Mouse (Mus musculus): ENCODE data around the gene Timm44. TPM values are rescaled to one million over a fixed set of nuclear protein-coding genes. Genes with fewer than 3 reads are reported as not detected.

Timm44 gene
- 75.1 to 81.2 TPM (median 77.5 TPM) in 4 replicates for total RNA-seq (2023; ENCODE audit: inconsistent age)

DNA sequence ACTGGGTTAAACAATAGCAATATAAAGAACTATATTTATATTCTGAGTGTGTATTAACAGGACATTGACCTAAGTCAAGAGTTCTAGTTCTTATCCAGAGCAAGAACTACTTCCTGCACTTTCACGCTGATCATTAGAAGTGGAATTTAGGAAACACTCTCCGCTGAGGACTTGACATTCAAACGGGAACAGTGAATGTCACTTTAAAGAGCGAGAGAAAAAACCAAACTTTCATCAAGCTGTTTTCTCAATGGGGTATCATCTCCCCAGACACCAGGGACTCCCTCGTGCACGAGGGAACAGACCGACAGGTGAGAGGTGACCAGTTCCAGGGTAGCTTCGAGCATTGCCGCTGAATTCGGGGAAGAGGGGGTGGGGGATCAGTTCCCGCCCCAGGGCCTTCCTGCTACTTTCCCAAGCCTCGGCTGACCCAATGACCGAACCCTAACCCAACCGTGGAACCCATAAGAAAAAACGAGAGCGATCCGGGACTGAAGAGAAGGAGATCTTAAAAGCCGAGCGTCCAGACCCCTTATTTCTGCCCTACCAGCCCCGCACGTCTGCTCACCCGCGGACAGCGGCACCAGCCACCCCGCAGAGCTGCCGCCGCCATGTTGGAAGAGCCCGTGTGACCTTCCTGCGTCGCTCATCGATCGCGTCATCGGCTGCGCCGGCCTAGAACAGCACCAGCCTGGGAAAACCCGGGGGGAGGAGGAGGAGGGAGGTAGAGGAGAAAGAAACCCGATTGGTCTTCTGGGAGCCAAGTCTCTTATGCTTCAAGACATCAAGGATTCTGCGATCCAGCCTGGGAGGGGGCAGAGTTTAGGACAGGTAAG lies at the start of gene Timm44:
Gene Timm44, minus strand, starts transcription at position 639 of the 836 bp plus-strand sequence.

DNA sequence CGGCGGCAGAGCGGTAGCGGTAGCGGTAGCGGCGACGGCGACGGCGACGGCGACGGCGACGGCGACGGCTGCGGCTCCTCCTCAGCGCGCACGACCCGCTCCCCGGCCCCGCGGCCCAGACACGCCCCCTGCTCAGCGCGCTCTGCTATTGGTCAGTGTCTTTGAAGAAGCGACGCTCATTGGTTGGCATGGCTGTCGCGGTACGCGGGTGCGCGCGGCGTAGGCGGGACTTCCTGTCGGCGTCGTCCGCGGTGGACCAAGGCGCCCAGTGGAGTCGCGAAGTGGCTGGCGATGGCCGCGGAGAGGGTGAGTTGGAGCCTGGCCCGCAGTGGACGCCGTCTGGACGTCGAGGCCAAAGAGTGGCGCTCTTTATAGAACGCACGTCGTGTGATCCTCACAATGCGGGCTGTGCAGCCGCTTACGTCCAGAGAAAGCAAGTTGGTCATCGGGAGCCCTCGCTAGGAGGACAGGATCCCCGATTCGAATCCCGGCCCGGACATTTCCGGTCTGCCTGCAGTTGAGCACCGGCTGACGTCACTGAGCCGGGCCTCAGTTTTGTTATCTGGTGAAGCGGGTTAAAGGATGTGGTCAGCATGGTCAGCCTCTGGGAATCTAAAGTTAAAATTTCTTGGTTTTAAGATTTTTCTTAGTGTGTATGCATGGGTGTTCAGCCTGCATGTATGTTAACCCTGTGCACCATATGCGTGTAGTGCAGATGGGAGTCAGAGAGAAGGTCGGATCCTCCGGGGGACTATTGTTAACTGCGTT lies 49.5 kb upstream of the Timm44 start, which contains the start of the genes Ccl25 and Elavl1:
Gene Ccl25, plus strand, starts transcription at position 228 of the 768 bp plus-strand sequence.
Gene Elavl1, minus strand, starts transcription at position 431 of the 768 bp plus-strand sequence.

DNA sequence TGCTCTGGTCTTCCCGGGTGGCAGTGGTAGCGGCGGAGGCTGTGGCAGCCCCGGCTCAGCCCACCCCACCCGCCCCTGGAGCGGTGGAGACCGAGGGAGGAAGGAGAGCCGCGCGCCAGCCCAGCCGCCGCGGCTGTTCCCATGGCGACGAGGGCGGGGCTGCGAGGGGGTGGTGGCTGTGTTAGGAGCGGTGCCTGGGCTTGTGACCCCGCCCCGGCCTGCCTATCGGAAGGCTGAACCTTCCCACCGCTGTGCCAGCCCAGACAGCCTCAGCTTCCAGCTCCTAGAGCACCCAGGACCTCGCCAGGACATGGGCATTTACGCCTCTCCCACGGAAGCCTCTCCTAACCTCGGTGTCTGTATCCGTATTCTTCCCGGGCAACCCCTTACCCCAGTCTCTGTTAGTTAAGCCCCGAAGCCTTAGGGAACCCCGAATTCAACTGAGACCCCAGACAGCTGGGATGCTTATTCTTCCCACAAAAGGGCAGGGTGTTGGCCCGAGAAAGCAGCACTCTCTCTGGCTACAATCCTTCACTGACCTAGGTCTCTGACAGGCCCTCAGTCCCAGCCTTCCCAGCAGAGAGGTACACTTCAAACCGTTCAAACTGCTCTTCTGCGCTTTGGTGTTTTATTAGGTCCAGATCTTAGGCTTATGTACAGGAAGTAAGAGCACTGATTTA lies 16.4 kb downstream of the Timm44 start, which contains the start of gene Ctxn1:
Gene Ctxn1, minus strand, starts transcription at position 150 of the 680 bp plus-strand sequence.

DNA sequence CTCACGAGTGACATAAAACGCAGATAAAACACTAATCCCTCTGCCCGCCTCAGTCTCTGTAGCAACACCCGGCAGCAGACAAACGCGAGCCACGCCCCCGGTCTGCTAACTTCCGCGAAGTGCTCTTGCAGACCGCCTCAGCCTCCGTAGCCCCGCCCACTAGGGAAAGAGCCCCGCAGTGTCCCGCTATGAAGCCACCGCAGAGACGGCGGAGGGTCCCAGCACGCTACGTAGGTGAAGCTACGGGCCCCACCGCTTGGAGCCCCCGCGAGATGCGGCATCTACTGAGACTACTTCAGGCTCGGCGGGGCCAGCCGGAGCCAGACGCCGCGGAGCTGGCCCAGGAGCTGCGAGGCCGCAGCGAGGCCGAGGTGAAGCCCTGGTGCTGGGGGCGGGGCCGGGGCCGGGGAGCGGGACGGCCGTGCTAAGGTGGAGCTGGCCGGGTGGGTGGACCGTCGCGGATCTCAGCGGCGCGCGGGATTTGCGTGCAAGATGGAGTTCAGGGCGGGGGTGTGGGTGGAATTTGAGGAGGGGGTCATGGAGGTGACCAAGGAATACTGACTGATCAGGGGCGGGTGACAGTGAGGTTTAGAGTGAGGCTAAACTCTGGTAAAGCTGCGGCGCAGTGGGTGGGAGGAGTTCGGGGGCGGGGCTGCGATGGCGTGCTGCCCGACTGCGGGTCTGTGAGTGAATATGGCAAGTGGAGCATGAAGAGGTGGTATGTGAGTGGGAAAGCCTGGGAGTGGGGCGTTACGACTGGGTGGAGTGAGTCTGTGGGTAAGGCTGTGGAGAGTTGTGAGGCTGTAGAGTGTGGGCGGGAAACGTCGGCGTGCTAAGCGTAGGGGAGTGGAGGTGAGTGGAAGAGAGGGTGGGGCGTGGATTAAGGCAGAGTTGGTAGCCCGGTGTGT lies 22.5 kb downstream of the Timm44 start, which contains the start of gene Snapc2:
Gene Snapc2, plus strand, starts transcription at position 147 of the 908 bp plus-strand sequence.

DNA sequence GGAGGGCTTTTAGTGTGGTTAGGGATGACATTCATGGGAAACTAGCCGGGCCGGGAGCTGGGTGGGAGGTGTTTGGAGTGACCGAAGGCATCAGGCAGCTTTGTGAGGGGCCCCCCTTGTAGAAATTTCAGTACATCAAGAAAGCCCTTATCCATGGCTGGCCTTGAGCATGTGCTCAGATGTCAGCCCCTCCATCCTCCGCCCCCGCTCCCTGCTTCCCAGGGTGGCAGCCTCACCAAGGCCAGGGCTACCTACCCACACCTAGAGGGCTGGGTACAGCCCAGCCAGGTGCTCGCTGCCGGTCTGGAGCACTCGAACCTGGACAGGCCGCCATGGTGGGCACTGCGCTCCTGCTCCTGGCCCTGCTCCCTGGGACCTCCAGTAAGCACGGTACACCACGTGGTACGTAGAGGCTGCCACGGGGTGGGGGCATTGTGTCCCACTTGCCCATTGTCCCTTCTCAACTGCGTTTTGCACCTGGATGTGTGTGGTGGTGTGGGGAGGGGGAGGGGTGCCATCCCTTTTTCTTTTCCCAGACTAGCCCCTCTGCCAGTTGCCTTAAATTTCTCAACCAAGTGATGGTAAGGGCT lies 27.7 kb downstream of the Timm44 start, which contains the start of gene Tgfbr3l:
Gene Tgfbr3l, plus strand, starts transcription at position 264 of the 590 bp plus-strand sequence.

DNA sequence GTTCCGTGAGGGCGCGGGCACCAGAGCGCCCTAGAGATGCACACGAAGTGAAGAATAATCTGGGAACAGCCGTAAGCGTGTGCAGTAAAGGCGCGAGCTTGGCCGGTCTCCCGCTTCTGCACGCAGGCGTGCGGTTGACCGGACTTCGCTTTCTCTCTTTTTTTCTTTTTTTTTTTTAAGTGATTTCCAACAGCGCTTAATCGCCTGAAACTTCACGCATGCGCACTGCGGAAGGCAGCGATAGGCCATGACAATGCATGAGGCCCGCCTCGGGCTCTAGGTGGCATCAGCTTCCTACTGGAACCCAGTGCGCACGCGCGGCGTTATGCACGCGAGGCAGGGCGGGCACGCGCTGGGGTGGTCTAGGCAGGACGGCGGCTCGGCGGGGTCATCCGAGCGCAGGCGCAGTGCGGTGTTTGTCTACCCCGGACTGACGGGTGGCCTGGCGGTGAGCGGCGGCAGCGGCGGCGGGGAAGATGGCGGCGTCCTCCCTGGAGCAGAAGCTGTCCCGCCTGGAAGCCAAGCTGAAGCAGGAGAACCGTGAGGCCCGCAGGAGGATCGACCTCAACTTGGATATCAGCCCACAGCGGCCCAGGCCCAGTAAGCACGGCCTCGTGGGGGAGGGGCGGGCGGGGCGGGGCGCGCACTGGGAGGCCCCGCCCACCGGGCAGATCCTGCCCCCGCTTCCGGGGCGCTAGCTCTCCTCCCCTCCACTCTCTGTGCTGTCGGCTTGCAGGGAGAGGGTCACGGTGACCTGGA lies 37.1 kb downstream of the Timm44 start, which contains the start of the genes Map2k7 and Gm49320:
Gene Map2k7, plus strand, starts transcription at position 307 of the 759 bp plus-strand sequence.
Gene Gm49320, plus strand, starts transcription at position 432 of the 759 bp plus-strand sequence.

DNA sequence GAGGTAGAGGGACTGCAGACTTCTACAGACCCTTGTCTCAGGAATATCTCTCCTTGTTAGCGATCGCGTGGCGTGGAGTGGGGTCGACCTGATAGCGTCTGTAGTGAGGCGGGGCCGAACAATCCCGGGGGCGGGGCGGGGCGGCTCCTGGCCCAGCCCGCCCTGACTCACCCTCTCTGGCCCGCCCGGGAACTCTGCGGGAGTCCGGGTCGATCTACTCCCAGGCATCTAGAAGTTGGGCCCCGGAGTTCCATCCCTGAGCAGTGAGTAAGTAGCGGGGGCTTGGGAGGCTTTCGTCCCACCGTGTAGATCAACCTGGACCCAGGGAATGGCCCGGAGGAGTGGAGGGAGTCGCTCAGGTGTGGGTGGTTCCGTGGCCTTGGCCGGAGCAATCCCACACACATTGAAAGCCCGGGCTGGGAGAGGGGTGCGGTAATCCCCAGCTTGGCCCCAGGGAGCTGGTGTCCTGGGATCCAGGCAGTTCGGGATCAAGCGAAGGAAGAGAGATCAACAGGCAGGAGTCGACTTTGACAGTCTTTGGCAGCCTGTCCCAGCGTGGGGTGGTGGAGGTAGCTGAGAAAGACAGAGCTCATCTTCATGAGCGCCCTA lies 48.9 kb downstream of the Timm44 start, which contains the start of gene Lrrc8e:
Gene Lrrc8e, plus strand, starts transcription at position 89 of the 609 bp plus-strand sequence.

DNA sequence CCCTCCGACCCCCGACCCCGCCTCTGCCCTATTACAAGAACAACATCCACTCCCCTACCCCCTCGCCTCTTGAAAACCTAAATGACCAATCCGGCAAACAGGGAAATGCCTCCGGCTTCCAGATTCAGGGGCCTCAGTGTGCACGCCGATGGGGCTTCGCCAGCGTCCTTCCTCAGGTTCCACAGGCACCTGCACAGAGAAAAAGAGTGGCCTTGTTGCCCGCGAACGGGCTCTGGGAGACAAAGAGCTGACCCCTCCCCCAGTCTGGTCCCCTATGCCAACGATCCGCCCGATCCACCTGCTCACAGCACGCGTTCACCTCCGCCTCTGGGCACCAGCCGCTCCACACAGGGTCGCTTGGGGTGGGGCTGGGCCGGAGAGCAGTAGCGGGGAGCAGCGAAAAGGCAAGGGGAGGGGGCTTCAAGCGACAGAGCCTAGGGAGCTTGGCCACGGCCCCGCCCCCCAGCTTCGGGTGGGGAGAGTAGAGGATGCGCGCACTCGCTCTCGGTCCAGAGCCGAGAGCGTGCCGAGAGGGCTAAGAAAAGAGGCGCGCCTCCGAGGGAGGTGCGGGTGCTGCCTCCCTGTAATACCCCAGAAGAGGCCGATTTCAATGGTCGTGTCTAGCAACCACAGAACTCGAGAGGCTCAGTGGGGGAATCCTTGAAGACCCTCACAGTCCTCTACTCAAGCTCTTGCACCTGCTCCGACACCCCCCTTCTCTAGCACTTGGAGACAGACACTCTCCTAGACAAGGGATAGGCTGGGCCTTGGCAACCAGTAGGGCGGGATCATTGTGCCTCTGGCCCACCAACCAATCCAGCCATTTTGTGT lies 58.7 kb downstream of the Timm44 start, which contains the start of gene Prr36:
Gene Prr36, minus strand, starts transcription at position 669 of the 831 bp plus-strand sequence.

Other genes with a start within 250 kb of the Timm44 start
- gene Cd209f, start 170.1 kb downstream of the Timm44 start, total RNA-seq (2023; ENCODE audit: inconsistent age), result not detected in 4 replicates
- gene Cd209g, start 141.8 kb downstream of the Timm44 start, total RNA-seq (2023; ENCODE audit: inconsistent age), result not detected in 4 replicates
- gene Evi5l, start 109.3 kb downstream of the Timm44 start, total RNA-seq (2023; ENCODE audit: inconsistent age), result 27.0 to 34.1 TPM (median 29.8 TPM) in 4 replicates
- 0.12 to 0.16 TPM in 2 of 4 replicates, not detected in the others for gene Prr36, start 58.5 kb downstream of the Timm44 start, total RNA-seq (2023; ENCODE audit: inconsistent age)
- gene Lrrc8e, start 49.1 kb downstream of the Timm44 start, total RNA-seq (2023; ENCODE audit: inconsistent age), result not detected in 4 replicates
- 109 to 125 TPM (median 120 TPM) in 4 replicates for gene Map2k7, start 37.2 kb downstream of the Timm44 start, total RNA-seq (2023; ENCODE audit: inconsistent age)
- 0.64 TPM in 1 of 4 replicates, not detected in the others for gene Gm49320, start 37.0 kb downstream of the Timm44 start, total RNA-seq (2023; ENCODE audit: inconsistent age)
- 20.5 to 22.4 TPM (median 21.2 TPM) in 4 replicates for gene Tgfbr3l, start 27.7 kb downstream of the Timm44 start, total RNA-seq (2023; ENCODE audit: inconsistent age)
- gene Snapc2, start 22.8 kb downstream of the Timm44 start, total RNA-seq (2023; ENCODE audit: inconsistent age), result 9.8 to 16.0 TPM (median 12.8 TPM) in 4 replicates
- gene Ctxn1, start 16.6 kb downstream of the Timm44 start, total RNA-seq (2023; ENCODE audit: inconsistent age), result 0.57 to 1.4 TPM (median 0.88 TPM) in 4 replicates
- gene Ccl25, start 49.3 kb upstream of the Timm44 start, total RNA-seq (2023; ENCODE audit: inconsistent age), result 11.8 to 14.9 TPM (median 13.3 TPM) in 4 replicates
- gene Elavl1, start 49.5 kb upstream of the Timm44 start, total RNA-seq (2023; ENCODE audit: inconsistent age), result 96.1 to 104 TPM (median 97.4 TPM) in 4 replicates
- 35.7 to 40.8 TPM (median 37.9 TPM) in 4 replicates for gene Cers4, start 217.1 kb upstream of the Timm44 start, total RNA-seq (2023; ENCODE audit: inconsistent age)

Measured in B cell, adult (primary cell).